10 mouse cellular contexts compared by ENCODE assay signal in the genomic region with DNA sequence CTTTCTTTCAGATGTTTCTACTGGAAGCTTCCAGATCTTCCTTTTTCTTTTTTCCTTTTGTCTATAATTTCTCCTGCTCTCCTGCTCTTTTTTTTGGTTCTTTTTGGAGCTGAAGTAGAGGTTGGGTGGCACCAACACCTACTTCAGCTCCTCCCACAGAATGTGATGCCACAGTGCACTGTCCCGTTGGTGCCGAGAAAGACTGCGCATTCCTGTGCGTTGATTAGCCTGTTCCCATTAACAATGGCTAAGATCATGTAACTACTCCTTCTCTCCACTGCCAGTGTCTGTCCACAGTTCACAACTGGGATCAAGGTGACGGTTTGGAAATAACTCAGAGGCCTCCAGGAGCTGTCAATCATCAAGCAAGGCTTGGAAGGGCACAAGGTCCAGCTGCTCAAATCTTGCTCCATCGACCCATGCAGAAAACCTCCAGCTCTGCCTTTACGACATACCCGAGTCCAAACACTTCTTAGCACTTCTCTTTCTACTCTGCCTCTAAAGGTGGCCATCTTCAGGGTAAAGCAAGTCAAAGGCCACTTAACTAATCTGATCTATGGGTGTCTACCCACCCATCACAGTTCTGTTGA.
DNase-seq lines count a peak whose midpoint lies in the region; ATAC-seq and TF ChIP-seq lines count a peak whose summit lies in the region.
"Had no signal": no experiment of that assay in that cellular context is flagged by ENCODE, and none has a peak within 500 bp of the region (broad histone marks: within the 10 kb centered on the region; RNA-seq: fewer than 3 reads in every experiment).

No protein-coding gene starts in this region.

- 17% methylated on average over 8 of the region's 8 CpGs for WGBS in midbrain, embryonic 11.5 days
- 33% methylated on average over 8 of the region's 8 CpGs for WGBS in midbrain, postnatal 0 days
- WGBS in kidney, embryonic 14.5 days: 51% methylated on average over 8 of the region's 8 CpGs

- no peak for TF ChIP-seq CTCF in gastrocnemius, adult 2 months (IDR thresholded peaks at IDR 0.05)
- TF ChIP-seq CTCF in midbrain, postnatal 0 days (IDR thresholded peaks at IDR 0.05): no peak

- H3K9ac ChIP-seq in midbrain, embryonic 11.5 days (ENCODE audit: low read length): no peak overlapping the region
- H3K9ac ChIP-seq in midbrain, postnatal 0 days (replicated peaks; ENCODE audit: low read length, poor library complexity, severe bottlenecking): no peak overlapping the region
- no peak overlapping the region for H3K9ac ChIP-seq in kidney, embryonic 14.5 days (ENCODE audit: low read depth, low read length)
- H3K9ac ChIP-seq: liver, embryonic 14.5 days; stomach, embryonic 15.5 days had no signal

- ATAC-seq in midbrain, embryonic 11.5 days (ENCODE audit: low FRiP score): peak; percentile 38
- no peak for ATAC-seq in midbrain, postnatal 0 days (ENCODE audit: low FRiP score)
- ATAC-seq in kidney, embryonic 14.5 days (ENCODE audit: low FRiP score, low TSS enrichment): 0 out of 2 replicates have a peak, but pooled peaks have one; percentile 8

- H3K4me1 ChIP-seq in midbrain, embryonic 11.5 days (ENCODE audit: control insufficient read depth, insufficient read depth, low read length): peaks cover 32% of the 10 kb centered on the region
- H3K4me1 ChIP-seq in midbrain, postnatal 0 days (ENCODE audit: insufficient read depth, low read length): peaks cover 7% of the 10 kb centered on the region; the same call in 1 of the 2 replicates
- peaks cover 46% of the 10 kb centered on the region for H3K4me1 ChIP-seq in kidney, embryonic 14.5 days (ENCODE audit: control insufficient read depth, insufficient read depth, low read length)

- no peak for DNase-seq in gastrocnemius, adult 2 months
- DNase-seq in gastrocnemius, adult 8-10 months (ENCODE audit: low spot score in 2 of 2): no peak
- peak; percentile 91 for DNase-seq in midbrain, embryonic 11.5 days (ENCODE audit: low spot score, missing footprints)
- no peak for DNase-seq in midbrain, postnatal 0 days (ENCODE audit: low spot score)
- DNase-seq in urinary bladder, postnatal 25 days (ENCODE audit: low spot score): no peak
- DNase-seq in spleen, postnatal 4 days (ENCODE audit: low spot score in 2 of 2): no peak
- DNase-seq in ovary, postnatal 10 days (ENCODE audit: low spot score): no peak

- no peaks in the 10 kb centered on the region for H3K36me3 ChIP-seq in midbrain, embryonic 11.5 days (ENCODE audit: control insufficient read depth, insufficient read depth, low read length)
- H3K36me3 ChIP-seq in midbrain, postnatal 0 days (ENCODE audit: insufficient read depth, low read length): no peaks in the 10 kb centered on the region
- H3K36me3 ChIP-seq in kidney, embryonic 14.5 days (ENCODE audit: control insufficient read depth, insufficient read depth, low read length): peaks cover 3% of the 10 kb centered on the region; the same call in 1 of the 2 replicates
- H3K36me3 ChIP-seq: stomach, embryonic 15.5 days had no signal

- no peak overlapping the region for H3K4me2 ChIP-seq in midbrain, embryonic 11.5 days
- no peak overlapping the region for H3K4me2 ChIP-seq in midbrain, postnatal 0 days (ENCODE audit: low read depth, low read length, poor library complexity, severe bottlenecking)
- H3K4me2 ChIP-seq in kidney, embryonic 14.5 days (replicated peaks; ENCODE audit: low read depth, low read length): no peak overlapping the region
- H3K4me2 ChIP-seq: stomach, embryonic 15.5 days had no signal

- intact Hi-C loops in gastrocnemius, adult 2 months (cut with DNase I): no loop called here

- H3K27ac ChIP-seq in gastrocnemius, adult 2 months: peak overlapping the region; percentile 58
- no peak overlapping the region for H3K27ac ChIP-seq in midbrain, embryonic 11.5 days (ENCODE audit: low read depth, low read length)
- H3K27ac ChIP-seq in midbrain, postnatal 0 days (ENCODE audit: low read depth, low read length): no peak overlapping the region
- H3K27ac ChIP-seq in kidney, embryonic 14.5 days (ENCODE audit: low read depth, low read length): peak overlapping the region; percentile 17; the same call in 1 of the 2 replicates
- H3K27ac ChIP-seq: liver, embryonic 14.5 days; stomach, embryonic 15.5 days had no signal

- no peak overlapping the region for H3K4me3 ChIP-seq in gastrocnemius, adult 2 months
- H3K4me3 ChIP-seq in midbrain, embryonic 11.5 days (ENCODE audit: low read depth, low read length): no peak overlapping the region
- H3K4me3 ChIP-seq in midbrain, postnatal 0 days (ENCODE audit: low read depth, low read length): no peak overlapping the region
- no peak overlapping the region for H3K4me3 ChIP-seq in kidney, embryonic 14.5 days (ENCODE audit: low read length)
- H3K4me3 ChIP-seq: stomach, embryonic 15.5 days had no signal

- H3K9me3 ChIP-seq in midbrain, embryonic 11.5 days (ENCODE audit: control insufficient read depth, low read length): no peaks in the 10 kb centered on the region
- H3K9me3 ChIP-seq in midbrain, postnatal 0 days (ENCODE audit: low read length): no peaks in the 10 kb centered on the region
- H3K9me3 ChIP-seq in kidney, embryonic 14.5 days (ENCODE audit: control insufficient read depth, low read length): no peaks in the 10 kb centered on the region
- H3K9me3 ChIP-seq: stomach, embryonic 15.5 days had no signal

- peaks cover 39% of the 10 kb centered on the region for H3K27me3 ChIP-seq in midbrain, embryonic 11.5 days (ENCODE audit: control insufficient read depth, insufficient read depth, low read length)
- H3K27me3 ChIP-seq in midbrain, postnatal 0 days (ENCODE audit: insufficient read depth, low read length): no peaks in the 10 kb centered on the region
- no peaks in the 10 kb centered on the region for H3K27me3 ChIP-seq in kidney, embryonic 14.5 days (ENCODE audit: control insufficient read depth, insufficient read depth, low read length)
- H3K27me3 ChIP-seq: stomach, embryonic 15.5 days had no signal

Comparison
In these comparisons a context has a peak if more than half of its experiments do, and no peak if none do; other contexts are left out.
1. H3K27ac ChIP-seq: peak in gastrocnemius, adult 2 months (single experiment) and kidney, embryonic 14.5 days (single experiment); none in midbrain, embryonic 11.5 days (single experiment) and midbrain, postnatal 0 days (single experiment).